Mouse (Mus musculus) heart, adult 2 months (tissue): ENCODE data around the gene Apba2.

Experiments
- CTCF ChIP-seq: fragments of 200-600 bp; IDR thresholded peaks from 2 replicates; pipeline ENCODE4 v1.8.1; 2022; ENCODE audit warnings: antibody characterized with exemption, mild to moderate bottlenecking, moderate library complexity
- EP300 ChIP-seq: fragments of 200-500 bp; IDR thresholded peaks from 2 replicates; pipeline ENCODE4 v1.6.1; 2011; ENCODE audit warnings: low read depth, low read length, control low read depth; ENCODE audit not compliant: insufficient read depth
- POLR2A ChIP-seq: fragments of 200-500 bp; IDR thresholded peaks from 2 replicates; pipeline ENCODE4 v1.6.1; 2011; ENCODE audit warnings: mild to moderate bottlenecking, low read depth, low read length, control low read depth; ENCODE audit not compliant: insufficient read depth

- TF ChIP-seq CTCF (no peak), POLR2A (no peak), EP300 (no peak)
Observed at GRCm38 (mm10) chr7:64609866-64610265, 108.4 kb downstream of the Apba2 start.
